Mouse (Mus musculus): ENCODE data around the gene Fcho2.

Fcho2 gene

DNA sequence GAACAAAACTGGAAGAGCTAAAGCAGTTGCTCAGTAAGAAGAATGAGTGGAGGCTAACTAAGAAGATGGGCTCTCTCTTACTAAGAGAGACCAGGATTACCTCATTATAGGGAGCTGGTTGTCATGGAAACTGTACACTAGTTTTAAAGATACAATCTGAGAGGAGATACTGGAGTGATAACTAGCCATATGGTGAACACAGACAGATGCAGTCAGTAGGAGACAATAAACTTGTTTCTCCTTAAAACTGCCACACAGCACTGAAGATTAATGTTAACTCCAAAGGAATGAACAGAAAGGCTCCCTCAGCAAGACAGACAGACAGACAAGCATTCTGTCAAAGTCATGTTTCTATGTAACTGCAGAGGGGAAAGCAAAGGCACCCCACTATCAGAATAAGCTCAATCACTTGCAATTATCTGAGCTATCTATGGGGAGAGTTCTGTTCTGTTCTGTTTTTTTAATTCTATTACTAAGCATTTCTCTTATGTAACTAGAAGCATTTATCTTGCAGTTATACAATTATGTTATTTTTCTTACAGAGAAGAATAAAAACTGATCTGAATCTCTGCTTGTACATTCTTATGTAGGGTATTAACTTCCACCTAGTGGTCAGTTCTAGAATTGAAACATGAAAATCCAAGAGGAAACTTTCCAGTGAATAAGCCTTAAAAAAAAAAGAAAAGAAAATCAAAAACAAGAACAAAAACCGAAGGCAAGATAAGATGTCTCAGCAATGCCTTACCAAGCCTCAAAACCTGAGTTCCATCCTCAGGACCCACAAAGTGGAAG is 85.8 kb downstream of the Fcho2 start:
- in situ Hi-C loops (cut with MboI; ENCODE audit: low pct_unique_long_range_greater_than_20kb in 1 of 2, low sequenced_read_pairs in 2 of 2, unreplicated experiment in 1 of 2), result no loop called here

DNA sequence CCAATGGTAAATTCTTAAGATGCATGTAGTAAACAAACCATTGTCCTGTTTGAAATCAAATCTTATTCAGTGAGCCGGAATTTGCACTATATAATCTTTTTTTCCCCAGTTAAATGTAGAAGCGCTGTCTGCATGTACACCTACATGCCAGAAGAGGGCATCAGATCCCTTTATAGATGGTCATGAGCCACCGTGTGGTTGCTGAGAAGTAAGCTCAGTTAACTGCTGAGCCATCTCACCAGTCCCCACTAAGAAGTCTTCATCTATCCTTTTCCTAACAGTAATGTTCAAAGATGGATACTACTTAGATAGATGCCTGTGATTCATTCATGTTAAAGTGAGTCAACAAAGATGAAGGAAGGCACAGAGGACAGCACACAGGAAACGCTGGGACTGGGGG is 88.8 kb downstream of the Fcho2 start:
- in situ Hi-C loops (cut with MboI; ENCODE audit: low pct_unique_long_range_greater_than_20kb in 1 of 2, low sequenced_read_pairs in 2 of 2, unreplicated experiment in 1 of 2), result no loop called here

DNA sequence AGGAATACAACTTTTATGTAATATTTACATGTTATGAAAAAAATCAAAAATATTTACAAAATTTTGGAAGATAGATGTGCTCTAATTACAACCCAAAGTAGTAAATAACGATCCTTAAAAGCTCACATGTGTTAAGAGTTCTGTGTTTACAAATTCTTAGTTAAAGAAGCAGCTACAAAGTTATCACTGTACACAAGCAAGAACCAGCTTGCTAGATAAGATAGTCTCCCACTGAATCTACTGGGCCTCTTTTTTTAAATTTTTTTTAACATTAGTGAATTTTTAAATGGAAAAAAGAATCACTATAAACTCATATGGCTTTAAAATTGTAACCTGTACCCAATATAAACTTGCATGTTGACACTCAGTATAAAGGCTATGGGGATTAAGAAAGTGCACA is 91.8 kb downstream of the Fcho2 start:
- in situ Hi-C loops (cut with MboI; ENCODE audit: low pct_unique_long_range_greater_than_20kb in 1 of 2, low sequenced_read_pairs in 2 of 2, unreplicated experiment in 1 of 2), result no loop called here

DNA sequence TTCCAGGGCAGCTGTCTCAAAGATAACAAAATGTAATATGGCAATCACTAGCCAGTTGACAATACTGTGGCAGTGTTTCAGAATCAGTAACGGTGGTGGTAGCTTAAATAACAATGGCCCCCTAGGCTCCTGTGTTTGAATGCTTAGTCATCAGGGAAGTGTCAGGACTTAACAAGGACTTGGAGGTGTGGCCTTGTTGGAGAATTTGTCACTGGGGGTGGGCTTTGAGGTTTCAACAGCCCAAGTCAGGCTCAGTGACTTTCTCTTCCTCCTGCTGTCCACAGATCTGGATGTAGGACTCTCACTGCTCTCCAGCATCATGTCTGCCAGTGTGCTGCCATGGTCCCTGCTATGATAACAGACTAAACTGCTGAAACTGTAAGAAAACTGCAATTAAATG is 93.0 kb downstream of the Fcho2 start:
- in situ Hi-C loops (cut with MboI; ENCODE audit: low pct_unique_long_range_greater_than_20kb in 1 of 2, low sequenced_read_pairs in 2 of 2, unreplicated experiment in 1 of 2), result no loop called here

DNA sequence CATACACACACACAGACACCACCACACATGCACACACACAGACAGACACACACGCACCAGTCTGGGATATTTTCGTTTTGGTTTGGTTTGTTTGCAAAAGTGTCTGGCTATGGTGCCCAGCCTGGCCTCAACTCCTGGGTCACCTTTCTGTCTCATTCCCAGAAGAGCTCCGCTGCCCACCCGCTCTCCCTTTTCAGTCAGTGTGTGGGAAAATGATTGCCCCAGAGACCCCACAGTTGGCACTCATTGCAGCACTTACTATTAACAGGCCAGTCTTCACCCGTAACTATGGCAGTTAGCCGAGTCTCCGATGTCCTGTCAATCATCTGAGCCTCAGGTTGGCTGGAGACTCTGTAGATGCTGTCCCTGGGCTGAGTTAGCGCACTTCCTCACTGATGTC is 99.1 kb downstream of the Fcho2 start:
- in situ Hi-C loops (cut with MboI; ENCODE audit: low pct_unique_long_range_greater_than_20kb in 1 of 2, low sequenced_read_pairs in 2 of 2, unreplicated experiment in 1 of 2), result no loop called here

DNA sequence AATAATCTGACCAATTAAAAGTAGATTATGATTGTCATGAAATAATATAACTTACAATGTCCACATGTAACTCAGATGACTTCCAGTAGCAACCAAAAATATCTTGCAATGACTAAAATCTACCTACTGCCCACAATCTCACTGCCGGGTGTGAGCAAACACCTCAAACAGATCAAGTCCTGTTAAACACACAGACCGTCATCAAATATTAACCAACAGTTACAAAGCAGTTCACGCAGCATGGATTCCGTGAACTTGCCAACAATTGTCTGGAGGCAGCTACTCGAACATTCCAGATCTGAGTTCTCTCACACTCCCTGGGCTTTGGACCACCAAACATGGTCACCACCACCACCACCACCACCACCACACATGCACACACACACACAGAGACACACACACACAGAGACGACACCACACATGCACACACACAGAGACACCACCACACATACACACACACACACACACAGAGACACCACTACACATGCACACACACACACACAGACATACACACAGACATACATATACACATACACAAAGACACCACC is 99.7 kb downstream of the Fcho2 start:
- in situ Hi-C loops (cut with MboI; ENCODE audit: low pct_unique_long_range_greater_than_20kb in 1 of 2, low sequenced_read_pairs in 2 of 2, unreplicated experiment in 1 of 2), result no loop called here

DNA sequence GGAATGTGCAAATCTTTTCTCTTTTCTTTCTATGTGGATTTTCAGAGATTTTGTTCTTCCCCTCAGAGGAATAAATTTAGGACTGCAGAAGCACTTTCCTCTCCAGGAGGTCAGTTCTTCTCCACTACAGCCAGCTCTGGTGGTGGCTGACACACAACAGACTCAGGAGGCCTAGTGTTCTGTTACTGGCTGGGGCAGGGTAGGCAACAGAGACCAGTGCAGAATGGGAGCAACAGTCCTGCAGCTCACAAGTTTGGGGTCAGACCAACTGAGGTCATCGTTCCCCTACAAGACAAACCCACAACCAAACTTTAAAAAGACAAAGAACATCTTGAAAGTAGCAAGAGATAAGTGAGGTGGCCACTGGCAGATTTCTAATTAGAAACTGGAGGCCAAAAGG is 104.6 kb downstream of the Fcho2 start:
- in situ Hi-C loops (cut with MboI; ENCODE audit: low pct_unique_long_range_greater_than_20kb in 1 of 2, low sequenced_read_pairs in 2 of 2, unreplicated experiment in 1 of 2), result no loop called here

DNA sequence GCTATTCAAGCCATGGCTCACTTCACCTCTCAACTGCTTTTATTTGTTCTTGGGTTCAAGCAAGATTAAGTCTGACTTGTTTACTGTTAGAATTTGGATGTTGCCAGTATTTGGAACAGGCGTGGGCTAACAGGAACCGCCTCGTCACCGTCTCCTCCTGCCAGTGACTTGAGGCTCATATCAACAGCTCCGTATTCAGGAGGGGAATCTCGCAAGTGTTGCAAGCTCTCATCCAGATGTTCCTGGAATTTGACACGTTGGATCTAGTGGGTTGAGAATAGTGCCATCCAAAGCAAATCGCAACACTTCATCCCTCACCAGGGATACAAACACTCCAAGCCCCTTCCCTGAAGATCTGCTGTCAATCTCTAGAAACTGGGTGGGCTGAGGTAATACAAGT is 105.0 kb downstream of the Fcho2 start:
- in situ Hi-C loops (cut with MboI; ENCODE audit: low pct_unique_long_range_greater_than_20kb in 1 of 2, low sequenced_read_pairs in 2 of 2, unreplicated experiment in 1 of 2), result no loop called here

DNA sequence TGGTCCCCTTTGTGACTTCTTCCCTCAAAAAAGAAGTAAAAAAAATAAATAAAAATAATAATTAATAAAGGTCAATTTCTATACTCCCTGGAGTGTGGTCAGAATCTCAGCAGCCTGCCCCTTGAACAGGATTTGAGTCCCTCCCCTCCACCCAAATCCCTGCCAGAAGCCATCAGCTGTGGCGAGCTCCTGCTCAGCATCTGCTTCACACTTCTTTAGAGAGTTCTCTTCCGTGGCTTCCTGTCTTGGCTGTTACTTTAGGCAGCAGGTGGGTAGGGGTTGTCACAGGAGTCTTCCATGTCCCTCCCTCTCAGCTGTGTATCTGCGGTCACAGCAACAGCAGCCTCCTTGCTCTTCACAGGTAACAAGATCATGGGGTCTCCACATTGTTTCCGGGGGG is 109.7 kb downstream of the Fcho2 start:
- in situ Hi-C loops (cut with MboI; ENCODE audit: low pct_unique_long_range_greater_than_20kb in 1 of 2, low sequenced_read_pairs in 2 of 2, unreplicated experiment in 1 of 2), result no loop called here

DNA sequence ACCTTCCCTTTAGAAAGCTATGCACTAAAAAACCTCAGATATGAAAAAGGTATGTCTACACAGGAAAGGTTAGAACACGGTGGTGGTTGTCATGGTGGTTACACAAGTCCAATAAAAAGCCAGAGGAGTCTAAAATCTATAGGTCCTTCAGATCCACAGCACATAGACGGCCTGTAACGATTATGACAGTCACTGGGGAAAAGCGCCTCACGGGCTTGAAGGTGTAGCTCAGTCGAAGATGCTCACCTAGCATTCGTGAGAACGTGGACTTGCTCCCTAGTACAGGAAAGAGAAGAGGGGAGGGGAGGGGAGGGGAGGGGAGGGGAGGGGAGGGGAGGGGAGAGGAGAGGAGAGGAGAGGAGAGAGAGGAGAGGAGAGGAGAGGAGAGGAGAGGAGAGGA is 111.5 kb downstream of the Fcho2 start:
- in situ Hi-C loops (cut with MboI; ENCODE audit: low pct_unique_long_range_greater_than_20kb in 1 of 2, low sequenced_read_pairs in 2 of 2, unreplicated experiment in 1 of 2), result no loop called here

DNA sequence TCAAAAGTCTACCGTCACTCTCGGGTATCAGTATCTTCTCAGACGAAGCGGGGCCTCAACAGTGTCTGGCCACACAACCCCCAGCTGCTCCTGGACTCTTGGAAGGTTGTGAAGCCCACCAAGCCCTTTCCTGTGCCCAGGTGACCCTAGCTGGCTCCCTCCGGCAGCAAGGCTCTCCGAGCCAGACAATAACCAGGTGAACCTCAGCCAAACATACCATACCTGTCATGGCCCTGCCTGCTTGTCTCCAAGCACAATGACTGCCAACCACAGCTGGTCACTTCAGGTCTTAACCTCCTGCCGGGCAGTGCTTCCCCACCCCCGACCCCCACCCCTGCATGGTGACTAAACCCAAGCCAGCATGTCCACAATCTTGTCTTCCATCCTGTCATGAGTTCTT is 112.9 kb downstream of the Fcho2 start:
- in situ Hi-C loops (cut with MboI; ENCODE audit: low pct_unique_long_range_greater_than_20kb in 1 of 2, low sequenced_read_pairs in 2 of 2, unreplicated experiment in 1 of 2), result no loop called here

DNA sequence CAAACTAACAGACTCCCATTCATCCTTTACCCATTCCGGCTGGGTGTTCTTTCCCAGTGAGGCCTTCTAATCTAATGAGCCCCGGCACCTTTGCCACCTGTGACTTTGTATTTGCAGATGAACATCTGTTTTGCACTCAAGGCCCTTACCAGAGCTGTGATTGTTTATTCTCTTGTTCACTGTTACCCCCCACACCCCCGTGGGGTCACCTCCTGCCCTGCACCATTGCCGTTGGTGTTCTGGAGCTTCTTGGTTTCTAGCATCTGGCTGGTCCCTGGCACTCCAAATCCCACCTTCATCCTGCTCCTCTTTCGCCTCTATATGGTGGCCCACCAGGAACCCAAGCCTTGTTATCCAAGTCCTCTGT is 114.0 kb downstream of the Fcho2 start:
- in situ Hi-C loops (cut with MboI; ENCODE audit: low pct_unique_long_range_greater_than_20kb in 1 of 2, low sequenced_read_pairs in 2 of 2, unreplicated experiment in 1 of 2), result no loop called here

DNA sequence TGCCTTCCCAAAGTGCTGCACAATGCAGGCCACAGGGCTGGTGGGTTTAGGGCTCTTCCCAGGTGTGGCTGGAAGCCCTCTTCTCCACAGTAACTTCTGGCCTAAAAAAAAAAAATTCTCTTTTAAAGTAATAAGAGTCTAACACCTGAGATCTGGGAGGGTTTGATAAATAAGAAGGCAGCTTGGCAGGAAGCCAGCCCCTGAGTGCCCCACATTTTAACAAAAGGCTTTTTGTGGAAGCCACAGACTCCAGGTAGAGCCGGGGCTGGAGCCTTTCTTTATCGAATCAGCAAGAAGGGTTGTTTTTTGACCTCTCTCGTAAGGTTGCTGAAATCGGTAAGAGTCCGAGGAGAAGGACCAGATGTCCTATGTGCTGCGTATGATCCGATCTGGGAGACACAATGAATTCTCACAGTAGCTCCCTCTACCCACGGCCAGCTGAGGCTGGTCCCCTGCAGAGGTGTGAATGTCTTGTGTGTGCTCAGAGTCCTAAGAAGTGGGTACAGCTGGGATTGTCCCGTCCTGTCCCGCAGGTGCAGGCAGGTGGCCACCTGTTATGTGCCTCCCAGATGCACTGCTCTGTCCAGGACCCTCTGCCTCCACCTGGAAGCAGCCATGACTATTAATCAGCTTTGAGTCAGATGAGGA is 114.5 kb downstream of the Fcho2 start:
- in situ Hi-C loops (cut with MboI; ENCODE audit: low pct_unique_long_range_greater_than_20kb in 1 of 2, low sequenced_read_pairs in 2 of 2, unreplicated experiment in 1 of 2), result no loop called here

DNA sequence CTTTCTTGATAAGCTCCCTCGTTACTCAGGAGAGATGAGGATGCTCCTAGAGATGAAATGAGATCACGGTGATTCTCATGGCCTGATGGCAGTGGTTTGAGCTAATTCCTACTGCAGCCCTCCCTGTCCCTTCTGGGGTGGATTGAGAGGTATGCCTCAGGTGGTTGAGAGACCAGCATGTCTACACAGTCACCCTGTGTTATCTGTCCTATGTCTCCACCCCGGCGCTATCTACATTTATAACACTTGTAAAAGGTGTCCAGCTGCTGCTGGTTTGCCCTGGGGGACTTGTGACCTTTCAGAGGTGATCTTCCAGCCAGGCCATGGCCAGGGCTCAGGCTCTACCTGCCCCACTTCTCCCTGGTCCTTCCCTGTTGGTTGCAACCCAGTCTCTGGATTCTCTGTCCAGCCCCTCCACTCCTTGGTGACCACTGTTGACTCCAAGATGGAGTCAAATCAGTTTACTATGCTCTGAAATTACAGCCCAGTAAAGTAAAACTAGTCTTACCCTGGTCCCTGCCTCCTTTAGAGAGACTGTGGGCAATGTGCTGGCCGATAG is 115.2 kb downstream of the Fcho2 start:
- in situ Hi-C loops (cut with MboI; ENCODE audit: low pct_unique_long_range_greater_than_20kb in 1 of 2, low sequenced_read_pairs in 2 of 2, unreplicated experiment in 1 of 2), result no loop called here

DNA sequence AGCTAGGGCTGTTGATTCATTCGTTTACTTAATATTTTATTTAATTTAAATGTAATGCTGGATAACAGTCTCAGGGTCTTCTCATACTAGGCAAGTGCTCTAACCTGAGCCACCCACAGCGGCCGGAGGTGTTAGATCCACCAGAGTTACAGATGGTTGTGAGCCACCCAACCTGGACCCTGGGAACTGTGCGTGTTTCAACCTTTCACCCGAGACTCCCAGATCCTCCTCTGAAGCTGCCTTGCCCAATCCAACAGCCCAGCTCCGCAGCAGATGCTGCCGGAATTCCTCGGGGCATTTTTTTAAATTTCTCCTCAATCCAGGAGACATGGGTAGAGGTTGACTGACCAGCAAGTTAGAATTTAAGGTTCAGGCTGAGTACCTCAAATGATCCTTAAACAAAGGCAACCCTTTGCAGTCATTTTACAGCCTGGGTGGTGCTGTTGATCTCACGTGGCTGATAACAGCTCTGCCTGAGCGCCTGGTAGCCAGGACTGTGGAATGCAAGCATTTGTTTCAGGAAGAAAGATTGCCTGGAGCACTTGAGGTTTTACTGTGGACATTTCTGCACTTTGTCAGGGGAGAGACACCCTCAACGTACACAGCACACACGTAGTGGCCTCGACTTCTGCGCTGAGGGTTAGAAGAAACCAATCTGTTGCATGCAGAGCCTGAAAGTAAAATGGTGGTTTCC is 116.1 kb downstream of the Fcho2 start:
- in situ Hi-C loops (cut with MboI; ENCODE audit: low pct_unique_long_range_greater_than_20kb in 1 of 2, low sequenced_read_pairs in 2 of 2, unreplicated experiment in 1 of 2), result no loop called here

DNA sequence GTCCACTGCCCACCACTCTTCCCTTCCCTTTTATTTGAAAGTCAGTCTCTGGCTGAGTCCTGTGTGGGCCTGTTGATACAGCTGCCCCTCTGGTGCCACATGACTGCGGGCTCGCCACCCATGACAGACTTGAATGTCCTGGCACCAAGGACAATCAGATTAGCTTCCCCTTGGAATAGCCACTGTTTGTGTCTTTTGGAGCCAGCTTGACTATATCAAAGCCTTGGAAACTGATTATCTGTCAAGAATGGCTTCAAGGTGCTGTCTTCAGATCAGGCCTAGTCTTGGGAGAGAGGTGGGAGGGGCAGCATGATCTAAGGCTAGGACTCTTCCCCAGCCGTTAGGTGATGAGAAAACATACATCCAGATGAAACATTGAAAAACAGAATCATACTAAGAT is 118.5 kb downstream of the Fcho2 start:
- in situ Hi-C loops (cut with MboI; ENCODE audit: low pct_unique_long_range_greater_than_20kb in 1 of 2, low sequenced_read_pairs in 2 of 2, unreplicated experiment in 1 of 2), result no loop called here

DNA sequence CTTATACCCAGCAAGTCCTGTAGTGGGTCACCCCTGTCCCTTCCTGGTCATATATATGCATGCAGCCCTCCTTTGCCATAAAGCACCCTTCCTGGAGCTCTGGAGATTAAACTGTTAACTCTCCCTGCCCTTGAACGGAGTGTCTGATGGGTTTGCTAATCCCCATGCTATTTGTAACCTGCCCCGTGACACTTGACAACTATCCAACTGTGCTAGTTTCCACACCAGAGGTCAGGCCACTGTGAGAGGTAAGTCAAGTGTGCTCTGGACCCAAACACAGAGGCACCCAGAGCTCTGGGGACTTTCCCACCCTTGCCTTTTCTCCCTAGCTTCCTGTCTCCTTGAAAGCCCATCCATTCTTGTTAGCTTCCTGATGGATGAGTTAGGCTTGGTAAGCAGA is 119.7 kb downstream of the Fcho2 start:
- in situ Hi-C loops (cut with MboI; ENCODE audit: low pct_unique_long_range_greater_than_20kb in 1 of 2, low sequenced_read_pairs in 2 of 2, unreplicated experiment in 1 of 2), result no loop called here

DNA sequence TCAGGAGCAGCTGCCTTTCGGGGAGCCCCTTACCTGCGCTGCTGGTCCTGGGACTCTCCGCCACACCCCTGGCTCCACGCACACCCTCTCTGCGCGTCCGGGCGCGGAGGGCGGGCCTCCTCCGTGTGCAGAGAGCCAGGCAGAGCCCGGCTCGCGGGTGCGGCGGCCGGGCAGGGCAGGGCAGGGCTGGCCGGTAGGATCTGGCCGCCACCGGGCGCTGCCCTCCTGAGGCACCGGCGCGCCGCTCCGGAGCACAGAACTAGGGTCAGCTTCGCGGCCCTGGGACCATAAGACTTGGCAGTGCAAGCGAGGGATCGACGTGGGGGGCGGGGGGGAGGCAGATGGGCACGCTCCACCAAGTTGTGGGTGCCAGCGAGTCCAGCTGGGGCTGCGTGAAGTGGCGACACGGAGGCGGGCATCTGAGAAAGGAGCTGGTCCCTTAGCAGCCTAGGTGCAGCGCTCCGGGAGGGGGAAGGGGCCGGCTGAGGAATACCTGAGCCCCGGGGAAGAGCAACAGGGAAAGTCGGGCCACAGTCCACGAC is 120.4 kb downstream of the Fcho2 start, which contains the start of gene Tmem171:
TSS of gene Tmem171 (minus strand) at position 62 of the 542 bp plus-strand sequence.
- in situ Hi-C loops (cut with MboI; ENCODE audit: low pct_unique_long_range_greater_than_20kb in 1 of 2, low sequenced_read_pairs in 2 of 2, unreplicated experiment in 1 of 2), result no loop called here

DNA sequence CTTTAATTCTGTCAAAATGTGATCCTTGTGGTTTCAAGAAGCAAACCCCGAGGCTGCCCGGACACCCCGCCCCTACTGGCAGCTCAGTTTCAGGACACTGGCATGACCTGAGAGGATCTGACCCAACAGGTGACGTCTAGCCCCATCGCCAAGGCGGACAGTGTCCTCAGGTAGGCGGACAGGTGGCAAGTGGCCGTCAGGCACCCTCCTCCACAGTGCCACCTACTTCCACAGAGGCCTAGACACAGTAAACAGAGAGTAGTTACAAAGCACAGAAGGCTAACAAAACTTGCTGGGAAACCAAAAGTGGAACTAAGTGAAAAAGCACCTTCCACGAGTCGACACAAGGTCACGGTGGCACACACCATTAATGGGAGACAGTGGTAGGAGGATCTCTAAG is 121.9 kb downstream of the Fcho2 start:
- in situ Hi-C loops (cut with MboI; ENCODE audit: low pct_unique_long_range_greater_than_20kb in 1 of 2, low sequenced_read_pairs in 2 of 2, unreplicated experiment in 1 of 2), result no loop called here
